Mouse (Mus musculus) liver, embryonic 14.5 days (tissue): ENCODE measurements around the gene Ly6c1.
"Not testable (repeated sequence)": the region's sequence is repeated elsewhere in the genome, so short reads cannot be mapped to it uniquely, and the experiment has no call there.

ENCODE experiments used
- CTCF ChIP-seq: IDR thresholded peaks from 2 replicates; pipeline ENCODE4 v1.5.1; 2016; ENCODE audit warnings: antibody characterized with exemption, low read depth, control low read depth
- EP300 ChIP-seq: IDR thresholded peaks from 2 replicates; pipeline ENCODE4 v1.6.1; 2016; ENCODE audit warnings: antibody characterized with exemption, low read depth

- not testable (repeated sequence) for TF ChIP-seq CTCF, EP300
These were observed 685 bp downstream of the Ly6c1 start for GRCm38 (mm10) chr15:75047970-75048320.
